Mouse (Mus musculus) megakaryocyte, embryonic 14.5 days (primary cell): ENCODE measurements around the gene Ints4.

Source experiments
- FLI1 ChIP-seq: IDR thresholded peaks from 2 replicates; pipeline ENCODE4 v1.6.1; 2012; ENCODE audit warnings: low read length, inconsistent platforms, mixed read lengths
- GATA1 ChIP-seq: IDR thresholded peaks from 3 replicates; pipeline ENCODE4 v1.6.1; 2012; ENCODE audit warnings: mixed read lengths, low read length, inconsistent platforms, borderline replicate concordance

GRCm38 (mm10) chr7:97588506-97588905 lies 107.8 kb downstream of the Ints4 start:
- TF ChIP-seq GATA1 (no peak), FLI1 (no peak)
